Mouse (Mus musculus): ENCODE measurements around the gene Ube2cbp.

Gene Ube2cbp

DNA sequence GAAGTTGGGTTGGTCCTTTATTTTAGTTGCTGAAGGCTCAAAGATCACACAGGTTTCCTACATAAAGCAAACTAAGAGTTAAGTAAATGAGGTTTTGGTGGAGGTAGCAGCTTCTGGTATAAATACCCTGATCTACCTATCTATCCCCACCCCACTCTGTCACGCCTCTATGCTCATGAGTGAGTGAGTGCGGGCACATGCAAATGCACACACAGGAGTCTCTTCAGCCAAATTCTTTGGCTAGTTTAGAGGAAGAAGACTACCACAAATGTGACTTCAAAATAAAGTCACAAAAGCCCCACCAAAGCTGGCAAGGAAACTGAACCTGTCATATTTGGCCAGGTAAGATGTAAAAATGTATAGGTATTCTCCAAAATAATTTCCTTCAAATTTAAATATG, 149.1 kb downstream of the Ube2cbp start:
- DNase-seq, result no peak

GRCm38 (mm10) chr9:86308616-86309015, 156.1 kb downstream of the Ube2cbp start:
- DNase-seq, result no peak

GRCm38 (mm10) chr9:86306556-86306955, 158.2 kb downstream of the Ube2cbp start:
- no peak for DNase-seq

DNA sequence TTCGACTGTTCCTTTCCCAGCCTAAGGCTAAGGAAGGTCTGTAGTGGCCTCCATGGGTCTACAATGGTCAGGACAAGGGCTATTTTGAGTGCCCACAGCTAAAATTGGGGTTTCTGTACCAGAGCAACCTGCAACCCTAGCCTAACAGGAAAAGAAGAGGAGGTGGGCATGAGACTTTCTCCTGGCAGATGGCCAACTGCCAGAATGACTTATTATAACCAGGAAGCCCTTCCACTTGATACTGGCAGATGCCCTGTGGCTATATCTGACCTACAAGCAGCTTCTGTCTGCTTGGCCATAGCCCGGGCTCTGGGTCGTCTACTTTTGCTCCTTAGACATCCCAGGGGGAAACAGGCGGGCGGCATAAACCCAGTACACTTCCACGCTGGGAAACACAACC, 163.3 kb downstream of the Ube2cbp start:
- DNase-seq, result no peak

DNA sequence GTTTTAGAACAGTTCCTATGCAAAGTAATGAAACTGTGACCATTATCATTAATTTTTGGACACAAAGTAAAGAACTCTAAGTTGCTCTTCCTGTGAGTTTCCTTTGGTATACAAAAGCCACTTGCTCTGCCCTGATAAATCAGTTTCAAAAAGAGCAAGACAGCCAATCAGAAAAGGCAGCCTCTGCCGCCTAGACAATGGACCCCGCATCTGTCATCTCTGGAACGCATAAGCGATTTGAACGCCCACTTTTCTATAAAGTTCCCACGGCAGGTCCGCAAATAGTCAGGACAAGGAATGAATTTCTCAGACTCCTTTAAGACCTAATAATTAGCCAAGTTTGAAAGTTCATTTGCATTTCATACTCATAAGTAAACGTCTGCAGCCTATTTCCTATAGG, 166.2 kb downstream of the Ube2cbp start:
- no peak for DNase-seq

DNA sequence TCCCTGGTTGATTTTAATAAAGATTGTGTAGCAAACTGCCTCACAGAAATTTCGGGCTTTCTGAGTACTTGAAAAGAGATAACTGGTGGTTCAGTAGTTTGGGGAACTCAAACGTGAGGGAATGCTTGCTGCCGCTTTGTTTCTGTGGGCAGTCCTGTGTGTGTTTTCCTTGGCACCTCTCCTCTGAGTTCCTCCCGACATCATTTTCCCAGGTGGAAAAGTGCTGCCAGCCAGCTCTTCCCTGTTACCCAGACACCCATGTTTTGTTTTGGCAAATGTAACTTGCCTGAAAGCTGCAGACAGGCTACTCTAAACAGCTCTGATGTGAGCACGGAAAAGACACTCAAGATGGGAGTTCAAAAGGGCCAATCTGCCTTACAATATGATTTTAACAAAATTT, 166.6 kb downstream of the Ube2cbp start:
- DNase-seq, result no peak

GRCm38 (mm10) chr9:86296683-86297638, 167.8 kb downstream of the Ube2cbp start:
- DNase-seq, result no peak

- DNase-seq, result no peak
These were observed 177.2 kb downstream of the Ube2cbp start for GRCm38 (mm10) chr9:86287570-86287954.

DNA sequence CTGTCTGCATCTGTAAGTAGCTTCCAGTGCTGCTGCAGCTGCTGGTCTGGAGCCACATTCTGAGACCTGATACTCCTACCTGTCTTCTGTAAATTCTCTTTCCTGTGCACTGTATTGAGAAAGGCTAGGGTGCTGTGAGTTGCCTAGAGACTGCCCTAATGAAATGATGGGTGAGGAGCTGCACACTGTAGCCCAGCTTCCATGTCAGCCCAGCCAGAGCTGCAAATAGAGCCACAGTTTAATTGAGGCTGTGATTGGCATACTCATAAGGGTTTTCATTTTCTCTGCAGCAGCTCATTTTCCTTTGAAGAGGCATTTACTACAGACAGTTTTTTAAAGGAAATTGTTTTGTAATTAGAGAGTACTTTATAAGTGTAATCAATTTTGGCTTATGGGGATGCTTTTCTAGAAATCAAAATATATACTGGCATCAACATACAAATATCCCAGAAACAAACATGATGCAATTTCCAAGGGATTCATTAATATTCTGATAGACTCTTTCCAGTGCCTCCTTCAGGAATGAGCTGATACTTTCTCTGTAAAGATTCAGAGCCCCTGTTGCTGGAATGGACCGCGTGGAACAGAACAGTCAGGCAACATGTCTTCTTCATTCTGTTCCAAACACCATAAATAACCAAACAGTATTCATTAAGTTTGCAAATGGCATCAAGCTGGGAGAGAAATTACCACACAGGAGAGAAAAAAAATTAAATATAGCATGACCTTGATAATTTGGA, 177.8 kb downstream of the Ube2cbp start:
- DNase-seq, result no peak

DNA sequence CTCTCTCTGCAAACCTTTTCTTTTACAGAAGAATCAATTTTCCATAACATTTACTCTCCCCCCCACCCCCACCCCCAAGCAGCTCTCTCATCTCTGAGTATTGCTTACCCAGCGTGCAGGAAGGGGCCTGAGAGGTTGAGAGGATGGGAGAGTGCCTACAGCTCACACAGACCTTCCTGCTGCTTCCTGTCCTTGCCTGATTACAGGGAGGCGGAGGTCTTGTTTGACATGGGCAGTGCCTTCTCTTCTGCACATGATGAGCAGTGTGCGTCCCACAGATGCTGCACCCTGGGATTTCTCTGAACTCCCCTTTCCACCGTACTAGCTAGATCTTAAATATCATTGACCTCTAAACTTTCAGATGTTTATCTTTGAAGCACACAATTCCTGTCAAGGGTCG, 182.2 kb downstream of the Ube2cbp start:
- DNase-seq, result no peak

DNA sequence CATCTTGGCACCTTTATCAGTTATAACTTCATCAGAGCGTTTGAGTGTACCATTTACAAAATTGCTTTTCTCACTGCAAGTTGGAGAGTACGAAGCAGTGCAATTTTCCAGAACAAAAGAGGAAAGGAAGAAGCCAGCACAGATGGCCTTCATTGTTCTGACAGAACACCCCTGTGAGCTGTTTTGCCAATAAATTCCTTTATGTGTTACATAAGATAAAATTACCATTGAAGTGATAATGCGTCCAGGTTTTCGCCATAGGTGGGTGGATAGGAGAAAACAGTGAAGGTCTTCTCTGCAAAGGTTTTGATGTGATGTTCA, 183.6 kb downstream of the Ube2cbp start:
- no peak for DNase-seq

- no peak for DNase-seq
These were observed 184.1 kb downstream of the Ube2cbp start for GRCm38 (mm10) chr9:86280461-86281146.

DNA sequence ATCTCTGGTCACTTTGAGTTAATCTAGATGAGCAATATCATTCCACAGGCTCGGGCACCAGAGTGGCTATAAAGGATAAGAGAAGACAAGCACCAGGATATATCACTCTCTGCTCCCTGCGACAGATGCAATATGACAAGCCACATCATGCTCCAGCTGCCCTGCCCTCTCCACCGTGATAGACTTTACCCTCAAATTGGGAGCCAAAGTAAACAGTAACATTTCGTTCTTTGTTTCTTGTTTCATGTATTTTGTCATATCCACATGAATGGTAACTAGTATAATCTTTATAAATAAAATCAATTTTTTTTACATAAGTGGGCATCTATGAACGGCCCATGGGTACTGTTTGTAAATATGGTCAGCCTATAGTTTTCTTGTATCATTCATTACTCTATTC, 195.2 kb downstream of the Ube2cbp start:
- no peak for DNase-seq

DNA sequence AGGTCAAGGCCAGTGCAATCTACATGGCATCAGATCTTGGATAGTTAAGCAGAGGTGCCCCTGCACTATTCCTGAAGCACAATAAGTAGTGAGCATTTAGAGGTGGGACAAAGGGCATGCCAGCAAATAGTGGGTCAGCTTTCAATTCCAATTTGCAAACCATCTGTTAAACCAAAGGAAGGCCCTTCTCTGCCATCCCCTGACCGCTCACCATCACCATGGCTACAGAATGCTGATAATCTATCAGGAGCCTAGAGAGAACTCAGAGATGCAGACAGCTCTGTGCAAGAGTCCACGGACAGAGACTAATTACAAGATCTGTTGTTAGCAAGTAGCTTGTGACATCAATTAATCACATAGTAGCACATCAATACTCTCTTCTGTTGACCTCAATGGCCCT, 198.1 kb downstream of the Ube2cbp start:
- no peak for DNase-seq
